Mouse (Mus musculus): ENCODE data around the gene Mdh1b. TPM values are rescaled to one million over a fixed set of nuclear protein-coding genes. Genes with fewer than 3 reads are reported as not detected.

The Mdh1b gene
- polyA plus RNA-seq, 1 experiment from 2014 or later: 0.41 TPM

DNA sequence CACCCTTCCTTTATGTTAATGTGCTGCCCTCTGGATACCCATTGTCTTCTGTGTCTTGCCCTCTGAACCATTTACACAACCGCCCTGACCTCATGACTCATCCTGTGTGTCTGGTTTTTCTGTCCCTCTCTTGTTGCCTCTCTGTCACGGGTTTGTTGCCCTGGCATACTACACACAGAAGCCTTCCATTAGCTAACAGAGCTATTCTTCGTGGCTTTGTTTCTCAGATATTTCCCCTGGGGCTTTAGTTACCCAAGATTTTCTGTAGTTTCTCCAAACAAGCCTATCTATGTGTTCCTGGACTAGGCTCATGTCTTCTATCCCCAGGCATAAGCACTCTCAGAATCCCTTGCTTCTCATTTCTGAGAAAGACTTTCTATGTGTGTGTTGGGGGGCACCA, 21.2 kb downstream of the Mdh1b start:
- Histone ChIP-seq H3K36me3 (replicated peaks) (no peaks in the 10 kb centered on the region), H3K27ac (no peak overlapping the region), H3K4me1 (no peaks in the 10 kb centered on the region), H3K27me3 (replicated peaks) (no peaks in the 10 kb centered on the region), H3K9ac (no peak overlapping the region), H3K9me3 (no peaks in the 10 kb centered on the region), H3K4me3 (no peak overlapping the region), H3K4me2 (no peak overlapping the region)
- no peak for ATAC-seq (replicated peaks)
- 69% methylated on average over 3 of the region's 3 CpGs for WGBS

DNA sequence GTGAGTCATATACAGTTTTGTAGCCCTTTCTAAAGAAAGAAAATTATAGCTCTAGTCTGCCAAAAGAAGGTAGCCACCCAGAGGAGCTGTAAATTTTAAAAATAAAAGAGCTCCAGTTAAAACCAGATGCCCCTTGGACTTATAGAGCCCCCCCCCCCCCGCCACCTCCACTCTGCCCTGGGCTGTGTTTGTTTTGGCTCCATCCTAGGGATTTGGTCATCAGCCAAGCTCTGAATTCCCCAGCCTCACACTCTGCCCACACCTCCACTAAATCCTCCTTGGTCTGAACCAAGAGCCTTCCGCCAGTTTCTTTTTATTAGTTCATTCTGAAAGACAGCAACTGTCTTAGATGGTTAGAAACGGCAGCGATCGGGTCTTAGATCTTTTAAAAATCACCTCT, 24.4 kb downstream of the Mdh1b start:
- WGBS: 69% methylated on average over 5 of the region's 5 CpGs
- no peak for ATAC-seq (replicated peaks)

DNA sequence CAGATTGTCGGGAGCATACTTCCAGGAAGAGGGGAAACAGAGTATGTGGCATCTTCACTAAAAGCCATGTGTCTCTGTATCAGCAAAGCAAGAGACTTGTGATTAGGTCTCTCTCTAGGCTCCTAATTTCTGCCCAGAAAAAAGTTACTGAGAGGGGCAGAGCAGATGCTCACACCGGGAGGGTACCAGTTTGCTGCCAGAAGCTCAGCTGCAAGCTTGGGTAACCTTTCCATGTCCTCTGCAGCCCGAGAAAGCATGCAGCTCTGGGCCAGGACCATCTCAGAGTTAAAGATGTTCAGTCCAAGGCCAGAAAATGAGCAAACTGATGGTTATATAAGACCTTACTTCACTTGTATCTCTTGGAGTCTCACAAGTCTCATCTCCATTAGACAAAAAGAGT, 33.3 kb downstream of the Mdh1b start:
- Histone ChIP-seq H3K4me1 (no peaks in the 10 kb centered on the region), H3K27me3 (replicated peaks) (no peaks in the 10 kb centered on the region), H3K27ac (no peak overlapping the region), H3K4me2 (no peak overlapping the region), H3K4me3 (no peak overlapping the region), H3K9ac (no peak overlapping the region), H3K36me3 (replicated peaks) (no peaks in the 10 kb centered on the region), H3K9me3 (no peaks in the 10 kb centered on the region)
- WGBS: 83% methylated on average over 3 of the region's 3 CpGs
- no peak for ATAC-seq (replicated peaks)

More for the DNA sequence above, 24.4 kb downstream of the Mdh1b start:
- H3K36me3 ChIP-seq (replicated peaks): no peaks in the 10 kb centered on the region
- H3K4me2 ChIP-seq: no peak overlapping the region
- H3K27ac ChIP-seq: no peak overlapping the region
- no peaks in the 10 kb centered on the region for H3K27me3 ChIP-seq (replicated peaks)
- no peaks in the 10 kb centered on the region for H3K9me3 ChIP-seq
- no peak overlapping the region for H3K9ac ChIP-seq
- no peaks in the 10 kb centered on the region for H3K4me1 ChIP-seq
- no peak overlapping the region for H3K4me3 ChIP-seq

DNA sequence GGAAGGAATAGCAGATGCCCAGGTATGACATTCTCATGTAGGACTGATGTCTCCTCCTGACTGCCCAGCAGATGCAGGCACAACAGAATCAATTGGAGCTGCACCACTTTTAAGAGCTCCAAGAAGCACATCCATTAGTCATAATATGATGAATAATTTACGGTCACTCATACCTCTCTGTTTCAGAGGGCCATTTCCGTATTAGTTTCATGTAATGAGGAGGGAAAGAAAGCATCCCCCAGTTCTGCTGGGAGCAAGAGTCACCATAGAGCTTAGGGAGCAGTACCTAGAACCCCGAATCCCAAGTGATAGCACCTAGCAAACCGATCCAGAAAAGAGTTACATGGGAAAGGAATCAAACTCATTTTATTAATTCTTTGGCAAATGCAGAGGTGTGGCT, 43.3 kb downstream of the Mdh1b start, which contains the start of gene Dytn:
TSS of gene Dytn (minus strand) at position 101 of the 400 bp plus-strand sequence.
- H3K9ac ChIP-seq: no peak within 1 kb of the TSS
- H3K4me2 ChIP-seq: no peak within 1 kb of the TSS
- no peak within 1 kb of the TSS for H3K27ac ChIP-seq
- no peaks in the 10 kb centered on the region for H3K27me3 ChIP-seq (replicated peaks)
- no peaks in the 10 kb centered on the region for H3K4me1 ChIP-seq
- H3K36me3 ChIP-seq (replicated peaks): no peaks in the 10 kb centered on the region
- no peak within 1 kb of the TSS for H3K4me3 ChIP-seq
- ATAC-seq (replicated peaks): no peak
- 87% methylated on average over 4 of the region's 4 CpGs for WGBS
- no peaks in the 10 kb centered on the region for H3K9me3 ChIP-seq

DNA sequence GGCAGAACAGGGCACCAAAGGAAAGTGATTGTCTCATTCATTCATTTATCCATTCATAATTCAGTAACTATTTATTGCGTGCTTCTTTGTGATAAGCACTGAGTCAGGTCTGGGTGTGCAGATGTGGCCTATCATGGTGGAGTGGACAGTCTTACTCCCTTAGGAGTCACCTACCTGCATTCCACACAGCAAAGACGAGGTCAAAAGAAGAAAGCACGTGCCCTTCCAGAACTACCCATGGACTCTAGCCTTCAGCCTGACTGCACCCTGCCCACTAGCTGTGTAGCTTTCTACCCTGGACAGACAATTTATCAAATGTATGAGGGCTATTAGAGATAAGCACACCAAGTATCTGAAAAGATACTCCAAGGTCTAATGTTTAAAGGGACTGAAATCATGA, 54.1 kb downstream of the Mdh1b start:
- Histone ChIP-seq H3K4me3 (no peak overlapping the region), H3K9ac (no peak overlapping the region), H3K36me3 (replicated peaks) (no peaks in the 10 kb centered on the region), H3K9me3 (no peaks in the 10 kb centered on the region), H3K27ac (no peak overlapping the region), H3K4me2 (no peak overlapping the region), H3K27me3 (replicated peaks) (no peaks in the 10 kb centered on the region), H3K4me1 (no peaks in the 10 kb centered on the region)
- 87% methylated on average over 3 of the region's 3 CpGs for WGBS
- ATAC-seq (replicated peaks): no peak

DNA sequence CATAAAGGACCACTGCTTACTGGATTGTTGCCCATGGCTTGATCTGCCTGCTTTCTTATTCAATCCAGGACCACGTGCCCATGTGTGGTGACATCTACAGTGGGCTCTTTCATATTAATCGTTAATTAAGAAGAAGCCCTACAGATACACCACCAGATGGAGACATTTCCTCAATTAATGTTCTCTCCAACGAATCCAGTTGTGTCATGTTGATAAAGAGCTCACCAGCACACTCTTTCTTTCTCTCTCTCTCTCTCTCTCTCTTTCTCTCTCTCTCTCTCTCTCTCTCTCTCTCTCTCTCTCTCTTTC, 61.3 kb downstream of the Mdh1b start:
- Histone ChIP-seq H3K4me3 (peak overlapping the region; percentile 22), H3K36me3 (replicated peaks) (no peaks in the 10 kb centered on the region), H3K4me2 (peak overlapping the region; percentile 45), H3K27ac (peak overlapping the region; percentile 70), H3K9ac (0 out of 2 replicates have a peak overlapping the region, but pooled peaks have one; percentile 15), H3K4me1 (peaks cover 18% of the 10 kb centered on the region), H3K27me3 (replicated peaks) (no peaks in the 10 kb centered on the region), H3K9me3 (no peaks in the 10 kb centered on the region)
- WGBS: 0% methylated on average over 3 of the region's 3 CpGs
- ATAC-seq (replicated peaks): peak; percentile 90

DNA sequence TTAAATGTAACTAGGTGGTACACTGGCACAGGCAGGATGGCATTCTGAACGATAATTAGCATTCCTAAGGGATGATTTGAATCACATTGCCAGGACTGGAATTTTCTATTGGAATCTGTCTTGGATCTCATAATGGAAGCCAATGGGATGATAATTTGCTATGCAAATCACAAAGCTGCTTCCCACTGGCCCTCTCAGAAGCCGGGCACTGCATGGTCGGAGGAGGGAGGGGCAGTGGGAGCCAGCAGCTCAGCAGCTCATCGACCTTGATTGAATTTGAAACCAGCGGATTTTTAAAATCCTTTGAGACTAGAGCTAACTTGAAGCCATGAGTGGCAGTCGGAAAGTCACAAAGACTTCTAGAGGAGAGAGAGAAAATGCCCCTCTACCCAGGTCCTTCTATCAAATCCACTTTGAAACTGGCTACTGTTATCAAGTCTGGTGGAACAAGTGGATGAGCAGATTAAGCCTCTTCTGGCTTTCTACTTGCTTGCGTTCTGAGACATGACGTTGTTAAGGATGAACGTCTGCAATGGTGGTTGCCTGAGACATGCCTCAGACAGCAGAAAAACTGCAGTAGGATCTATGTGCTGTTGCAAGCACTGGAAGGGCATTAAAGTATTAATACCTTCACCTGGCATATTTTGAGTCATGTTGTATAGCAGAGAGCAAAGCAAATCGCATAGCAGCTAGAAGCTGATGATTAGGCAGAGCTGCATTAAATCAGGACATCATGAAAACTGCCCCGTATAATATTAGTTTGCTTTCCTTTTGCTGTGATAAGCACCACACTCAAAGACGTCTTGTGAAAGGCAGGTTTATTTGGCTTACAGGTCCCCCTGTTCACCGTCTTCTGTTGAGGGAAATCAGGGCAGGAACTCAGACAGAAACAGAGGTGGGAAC, 61.9 kb downstream of the Mdh1b start:
- Histone ChIP-seq H3K4me2 (peak overlapping the region; percentile 45), H3K9ac (0 out of 2 replicates have a peak overlapping the region, but pooled peaks have one; percentile 15), H3K4me1 (peaks cover 18% of the 10 kb centered on the region), H3K36me3 (replicated peaks) (no peaks in the 10 kb centered on the region), H3K27me3 (replicated peaks) (no peaks in the 10 kb centered on the region), H3K4me3 (peak overlapping the region; percentile 22), H3K27ac (peak overlapping the region; percentile 70), H3K9me3 (no peaks in the 10 kb centered on the region)
- 12% methylated on average over 13 of the region's 13 CpGs for WGBS
- ATAC-seq (replicated peaks): peak; percentile 75

DNA sequence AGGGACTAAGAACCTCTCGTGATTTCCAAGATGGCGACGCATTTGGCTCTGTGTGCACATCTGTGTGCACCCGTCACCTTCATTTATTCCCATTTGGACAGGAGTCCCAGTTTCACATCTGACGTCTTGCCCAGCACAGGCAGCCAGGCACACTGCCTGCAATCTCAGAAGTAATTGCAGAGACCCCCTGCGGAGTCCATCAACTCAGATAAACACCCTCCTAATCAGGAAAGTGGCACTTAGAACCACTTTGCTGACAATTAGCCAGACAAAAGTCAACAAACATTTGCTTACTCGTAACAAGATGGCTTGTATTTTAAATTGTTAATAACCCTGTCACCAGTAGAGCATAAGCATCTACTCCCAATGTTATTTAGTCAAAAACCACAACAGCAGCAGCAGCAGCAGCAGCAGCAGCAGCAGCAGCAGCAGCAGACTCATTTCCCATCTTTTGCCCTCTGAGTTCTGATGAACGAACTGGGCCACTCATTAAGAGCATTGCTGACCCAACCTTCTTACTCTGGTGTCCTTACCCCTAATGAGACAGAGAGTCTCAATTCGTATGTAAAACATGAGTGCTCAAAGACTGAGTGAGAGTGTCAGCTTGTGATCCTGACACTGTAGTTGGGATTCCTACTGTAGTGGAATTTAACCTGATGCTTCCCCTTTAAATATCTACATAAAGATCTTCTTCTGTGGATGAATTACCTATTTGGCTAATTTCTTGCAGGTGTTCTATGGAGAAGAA, 62.7 kb downstream of the Mdh1b start:
- Histone ChIP-seq H3K27me3 (replicated peaks) (no peaks in the 10 kb centered on the region), H3K9ac (no peak overlapping the region), H3K4me1 (peaks cover 18% of the 10 kb centered on the region), H3K9me3 (no peaks in the 10 kb centered on the region), H3K4me2 (peak overlapping the region; percentile 45), H3K36me3 (replicated peaks) (no peaks in the 10 kb centered on the region), H3K4me3 (peak overlapping the region; percentile 22; the same call in 1 of the 2 replicates), H3K27ac (peak overlapping the region; percentile 70)
- ATAC-seq (replicated peaks): peak; percentile 37; the same call in 1 of the 2 replicates
- 46% methylated on average over 9 of the region's 9 CpGs for WGBS

DNA sequence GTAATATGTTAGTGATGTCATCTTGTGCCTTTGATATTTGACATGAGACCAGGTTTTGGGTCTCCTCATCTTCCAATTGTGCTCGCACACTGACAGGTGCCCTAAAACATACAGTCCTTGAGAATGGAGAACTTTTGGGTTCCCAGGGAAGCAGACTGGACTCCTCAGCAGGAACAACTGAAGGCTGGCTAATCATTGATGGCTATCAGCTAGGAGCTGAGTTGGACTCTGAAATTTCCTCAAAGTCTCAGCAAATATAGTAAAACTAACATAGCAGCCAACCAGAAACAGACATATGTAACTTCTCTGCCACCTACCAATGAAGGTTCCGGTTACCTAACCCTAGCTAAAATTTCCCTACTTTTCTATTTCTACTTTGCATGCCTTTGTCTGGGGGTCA, 64.0 kb downstream of the Mdh1b start:
- 95% methylated on average over 2 of the region's 2 CpGs for WGBS
- ATAC-seq (replicated peaks): no peak
- Histone ChIP-seq H3K4me3 (no peak overlapping the region), H3K4me1 (peaks cover 18% of the 10 kb centered on the region), H3K27me3 (replicated peaks) (no peaks in the 10 kb centered on the region), H3K4me2 (no peak overlapping the region), H3K36me3 (replicated peaks) (no peaks in the 10 kb centered on the region), H3K27ac (no peak overlapping the region), H3K9ac (no peak overlapping the region), H3K9me3 (no peaks in the 10 kb centered on the region)

DNA sequence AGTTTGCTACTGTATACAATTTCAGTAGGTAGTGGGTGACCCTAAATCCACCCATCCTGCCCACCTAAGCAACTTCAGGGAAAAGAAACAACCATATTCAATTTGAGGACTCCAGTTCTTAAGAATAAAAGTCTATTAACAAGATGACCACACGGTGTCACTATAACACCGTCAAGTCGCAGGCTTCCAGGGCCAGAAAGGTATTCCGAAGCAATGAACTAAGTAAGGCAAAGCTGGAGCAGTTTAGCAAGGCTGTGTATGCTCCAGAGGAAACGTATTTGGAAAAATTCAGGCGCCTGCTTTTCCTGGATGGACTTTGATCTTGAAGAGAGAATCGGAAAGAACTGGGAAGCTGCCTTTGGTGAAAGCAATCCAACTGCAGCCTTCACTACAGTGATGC, 70.5 kb downstream of the Mdh1b start:
- no peak overlapping the region for H3K9ac ChIP-seq
- ATAC-seq (replicated peaks): peak; percentile 74
- no peak overlapping the region for H3K4me3 ChIP-seq
- 0 out of 2 replicates have a peak, but pooled peaks cover 3% of the 10 kb centered on the region for H3K27me3 ChIP-seq (replicated peaks)
- no peaks in the 10 kb centered on the region for H3K4me1 ChIP-seq
- H3K27ac ChIP-seq: no peak overlapping the region
- no peaks in the 10 kb centered on the region for H3K9me3 ChIP-seq
- H3K4me2 ChIP-seq: no peak overlapping the region
- H3K36me3 ChIP-seq (replicated peaks): no peaks in the 10 kb centered on the region
- WGBS: 3% methylated on average over 7 of the region's 7 CpGs

DNA sequence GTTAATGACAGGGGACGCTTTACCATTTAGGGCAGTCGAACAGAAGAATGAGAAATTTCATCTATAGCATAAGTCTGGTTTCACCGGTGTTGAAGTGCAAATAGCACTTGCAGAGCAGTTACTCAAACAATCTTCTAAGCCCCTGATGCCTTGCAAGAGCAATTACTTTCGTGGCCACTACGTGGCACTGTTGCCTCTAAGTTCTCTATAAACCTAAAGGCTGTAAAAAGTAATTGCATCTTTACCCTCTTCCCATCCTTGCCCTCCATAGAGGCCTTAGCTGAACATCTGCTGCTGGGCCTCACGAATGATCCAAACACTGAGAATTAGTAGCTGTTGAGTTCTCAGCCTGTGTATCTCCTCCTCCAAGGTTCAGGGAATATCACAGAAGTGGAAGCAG, 72.1 kb downstream of the Mdh1b start:
- Histone ChIP-seq H3K4me2 (no peak overlapping the region), H3K4me3 (no peak overlapping the region), H3K36me3 (replicated peaks) (no peaks in the 10 kb centered on the region), H3K9me3 (no peaks in the 10 kb centered on the region), H3K4me1 (no peaks in the 10 kb centered on the region), H3K9ac (no peak overlapping the region), H3K27ac (no peak overlapping the region), H3K27me3 (replicated peaks) (0 out of 2 replicates have a peak, but pooled peaks cover 3% of the 10 kb centered on the region)
- WGBS: 17% methylated on average over 6 of the region's 6 CpGs
- peak; percentile 52; the same call in 1 of the 2 replicates for ATAC-seq (replicated peaks)

Measured in midbrain, embryonic 15.5 days (tissue).